Comparison of ENCODE assay signal across 12 mouse cellular contexts in the genomic region with DNA sequence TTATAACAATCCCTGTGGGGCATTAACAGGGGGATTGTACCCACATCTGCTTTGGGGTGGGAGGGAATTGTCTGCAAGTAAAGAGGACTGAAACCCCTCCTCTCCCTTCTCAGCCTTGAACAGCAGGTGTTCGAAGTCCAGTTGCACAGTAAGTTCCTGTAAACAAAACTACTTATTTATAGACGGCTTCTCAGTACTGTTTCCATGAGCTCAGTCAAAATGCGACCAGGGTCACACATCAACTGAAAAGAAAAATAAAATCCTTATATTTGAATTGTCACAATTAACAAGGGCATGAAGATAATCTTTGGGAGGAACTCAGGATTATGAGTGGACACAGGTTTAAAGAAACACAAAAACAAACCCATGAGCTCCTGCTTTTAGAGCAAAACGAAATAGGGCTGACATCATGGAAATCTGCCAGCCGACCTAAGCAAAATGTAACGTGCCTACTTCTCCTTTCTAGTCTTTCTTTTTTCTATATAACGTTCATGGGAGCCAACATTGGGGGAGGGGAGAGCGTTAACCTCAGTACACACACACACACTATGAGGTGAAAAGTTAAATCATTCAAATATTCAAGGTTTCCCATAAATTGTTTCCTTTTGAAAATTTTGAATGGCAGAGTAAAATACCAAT.
DNase-seq lines count a peak whose midpoint lies in the region; ATAC-seq and TF ChIP-seq lines count a peak whose summit lies in the region.
"Had no signal": no experiment of that assay in that cellular context is flagged by ENCODE, and none has a peak within 500 bp of the region (broad histone marks: within the 10 kb centered on the region; RNA-seq: fewer than 3 reads in every experiment).

No protein-coding gene starts in this region.

- in situ Hi-C loops in CH12.LX (cut with MboI; ENCODE audit: low pct_ligation_motif_present, low pct_unique_long_range_greater_than_20kb, low sequenced_read_pairs) = no loop called here

- TF ChIP-seq POLR2A in CH12.LX (IDR thresholded peaks at IDR 0.05; ENCODE audit: low read depth, low read length) = no peak

- dilution Hi-C loops in CH12.LX (cut with MboI; ENCODE audit: extremely low pct_ligation_motif_present, extremely low pct_unique_long_range_greater_than_20kb, low sequenced_read_pairs) = no loop called here

- H3K9me3 ChIP-seq in kidney, embryonic 14.5 days (ENCODE audit: control insufficient read depth, low read length) = no peaks in the 10 kb centered on the region
- no peaks in the 10 kb centered on the region for H3K9me3 ChIP-seq in CH12.LX (replicated peaks; ENCODE audit: low read length)

- TF ChIP-seq CTCF in CH12.LX (conservative IDR thresholded peaks at IDR 0.05 in 1 of 2, IDR thresholded peaks at IDR 0.05 in 1 of 2; ENCODE audit: low read depth in 2 of 2, low read length in 2 of 2) = no peak

- no peaks in the 10 kb centered on the region for H3K4me1 ChIP-seq in kidney, embryonic 14.5 days (ENCODE audit: control insufficient read depth, insufficient read depth, low read length)
- peaks cover 5 to 50% of the 10 kb centered on the region in 2 experiments for H3K4me1 ChIP-seq in CH12.LX (ENCODE audit: control insufficient read depth in 1 of 2, insufficient read depth in 2 of 2)

- no peak overlapping the region for H3K4me2 ChIP-seq in kidney, embryonic 14.5 days (replicated peaks; ENCODE audit: low read depth, low read length)
- peak overlapping the region; percentile 71 for H3K4me2 ChIP-seq in CH12.LX (ENCODE audit: insufficient read depth, low read depth, poor library complexity, severe bottlenecking)
- H3K4me2 ChIP-seq: hindbrain, embryonic 14.5 days had no signal

- no peaks in the 10 kb centered on the region for H3K79me2 ChIP-seq in CH12.LX (replicated peaks; ENCODE audit: control insufficient read depth, extremely low read depth, insufficient read depth, poor library complexity, severe bottlenecking)
- no peaks in the 10 kb centered on the region for H3K79me2 ChIP-seq in macrophage (ENCODE audit: inconsistent target)

- TF ChIP-seq RAD21 in CH12.LX (IDR thresholded peaks at IDR 0.05; ENCODE audit: low read depth, low read length) = no peak; the same call in none of the 2 replicates

- no peak for ATAC-seq in kidney, embryonic 14.5 days (ENCODE audit: low FRiP score, low TSS enrichment)

- DNase-seq in kidney, adult 9 months = peak; percentile 11
- DNase-seq in A20 (ENCODE audit: low read depth, low spot score) = peak; percentile 93
- peak; percentile 83 for DNase-seq in CH12.LX (ENCODE audit: extremely low read depth)
- no peak for DNase-seq in embryo, embryonic 10.5 days (ENCODE audit: low spot score)
- DNase-seq in left cerebral cortex, adult 9 months (ENCODE audit: low spot score in 2 of 2) = no peak
- DNase-seq: embryo, embryonic 11 days; gastrocnemius, postnatal 36 days; kidney, postnatal 14 days had no signal

- WGBS in kidney, embryonic 14.5 days = 70% methylated on average over 8 of the region's 8 CpGs
- 10% methylated on average over 8 of the region's 8 CpGs for WGBS in macrophage (ENCODE audit: missing documents)

- H3K9ac ChIP-seq in kidney, embryonic 14.5 days (ENCODE audit: low read depth, low read length) = no peak overlapping the region
- H3K9ac ChIP-seq in CH12.LX (ENCODE audit: insufficient read depth, low read depth) = peak overlapping the region; percentile 44; the same call in 1 of the 2 replicates
- H3K9ac ChIP-seq: hindbrain, embryonic 14.5 days had no signal

- no peak overlapping the region for H3K4me3 ChIP-seq in kidney, embryonic 14.5 days (ENCODE audit: low read length)
- H3K4me3 ChIP-seq in CH12.LX (replicated peaks in 1 of 3; ENCODE audit: low read depth in 2 of 3, low read length in 2 of 3, poor library complexity in 1 of 3) = peak overlapping the region in 1 of 3 experiments; percentile 28
- H3K4me3 ChIP-seq in macrophage (ENCODE audit: inconsistent target) = no peak overlapping the region
- H3K4me3 ChIP-seq: myocyte had no signal

- H3K27me3 ChIP-seq in kidney, embryonic 14.5 days (ENCODE audit: control insufficient read depth, insufficient read depth, low read length) = no peaks in the 10 kb centered on the region
- no peaks in the 10 kb centered on the region for H3K27me3 ChIP-seq in CH12.LX (replicated peaks)

- H3K27ac ChIP-seq in kidney, embryonic 14.5 days (ENCODE audit: low read depth, low read length) = no peak overlapping the region
- peak overlapping the region; percentile 66; the same call in 1 of the 2 replicates for H3K27ac ChIP-seq in CH12.LX (ENCODE audit: insufficient read depth, low read depth)
- peak overlapping the region; percentile 85 for H3K27ac ChIP-seq in macrophage
- H3K27ac ChIP-seq: hindbrain, embryonic 14.5 days had no signal

- peak; percentile 99 for TF ChIP-seq EP300 in CH12.LX (IDR thresholded peaks at IDR 0.05; ENCODE audit: low read length)

- no peaks in the 10 kb centered on the region for H3K36me3 ChIP-seq in kidney, embryonic 14.5 days (ENCODE audit: control insufficient read depth, insufficient read depth, low read length)
- H3K36me3 ChIP-seq in CH12.LX (replicated peaks in 1 of 2; ENCODE audit: control insufficient read depth in 1 of 2, insufficient read depth in 1 of 2, low read length in 1 of 2) = no peaks in the 10 kb centered on the region
- no peaks in the 10 kb centered on the region for H3K36me3 ChIP-seq in macrophage (ENCODE audit: inconsistent target)

TF ChIP-seq in CH12.LX, 34 proteins besides CTCF, POLR2A, EP300 and RAD21:
- TF ChIP-seq E2F4 (IDR thresholded peaks at IDR 0.05; ENCODE audit: insufficient replicate concordance, low read depth, low read length) (no peak), IRF4 (IDR thresholded peaks at IDR 0.05; ENCODE audit: low read depth, low read length) (peak; percentile 94), SMC3 (IDR thresholded peaks at IDR 0.05; ENCODE audit: low read depth, low read length) (peak; percentile 18), UBTF (IDR thresholded peaks at IDR 0.05; ENCODE audit: low read depth, low read length) (no peak), JUND (conservative IDR thresholded peaks at IDR 0.05; ENCODE audit: low read depth, low read length) (peak; percentile 91), BHLHE40 (IDR thresholded peaks at IDR 0.05; ENCODE audit: low read depth, low read length) (peak; percentile 94), ZKSCAN1 (IDR thresholded peaks at IDR 0.05; ENCODE audit: borderline replicate concordance, low read depth, low read length) (no peak), MYC (IDR thresholded peaks at IDR 0.05; ENCODE audit: low read depth, low read length) (peak; percentile 66), MAX (IDR thresholded peaks at IDR 0.05; ENCODE audit: low read length) (peak; percentile 25; the same call in 1 of the 2 replicates), TBP (conservative IDR thresholded peaks at IDR 0.05; ENCODE audit: low read depth, low read length) (peak; percentile 27; the same call in 1 of the 2 replicates), MXI1 (IDR thresholded peaks at IDR 0.05; ENCODE audit: low read depth, low read length) (peak; percentile 43; the same call in 1 of the 2 replicates), MEF2A (IDR thresholded peaks at IDR 0.05; ENCODE audit: borderline replicate concordance, low read depth, low read length) (peak; percentile 98), MAFK (IDR thresholded peaks at IDR 0.05; ENCODE audit: insufficient replicate concordance, low read length) (peak; percentile 57; the same call in 1 of the 2 replicates), RCOR1 (conservative IDR thresholded peaks at IDR 0.05; ENCODE audit: low read depth, low read length) (peak; percentile 78; the same call in 1 of the 2 replicates), CHD2 (IDR thresholded peaks at IDR 0.05; ENCODE audit: low read length) (peak; percentile 80), JUN (IDR thresholded peaks at IDR 0.05; ENCODE audit: insufficient read depth, low read depth, low read length) (peak; percentile 94), TCF12 (IDR thresholded peaks at IDR 0.05; ENCODE audit: low read depth, low read length) (peak; percentile 95), ELF1 (IDR thresholded peaks at IDR 0.05; ENCODE audit: low read depth, low read length) (no peak), ETS1 (conservative IDR thresholded peaks at IDR 0.05; ENCODE audit: low read depth, low read length) (peak; percentile 87), SIN3A (IDR thresholded peaks at IDR 0.05; ENCODE audit: low read length) (peak; percentile 76), HCFC1 (IDR thresholded peaks at IDR 0.05; ENCODE audit: low read depth, low read length) (no peak), MAZ (IDR thresholded peaks at IDR 0.05; ENCODE audit: low read depth, low read length) (peak; percentile 81; the same call in 1 of the 2 replicates), ZNF384 (IDR thresholded peaks at IDR 0.05; ENCODE audit: low read depth, low read length) (peak; percentile 58; the same call in 1 of the 2 replicates)

Comparison
In these comparisons a context has a peak if more than half of its experiments do, and no peak if none do; other contexts are left out.
1. DNase-seq: peak in kidney, adult 9 months (single experiment), A20 (single experiment) and CH12.LX (single experiment); none in embryo, embryonic 10.5 days (single experiment) and left cerebral cortex, adult 9 months (0 of 2).